Mouse (Mus musculus): ENCODE data around the gene Mrps16. TPM values are rescaled to one million over a fixed set of nuclear protein-coding genes. Genes with fewer than 3 reads are reported as not detected.

Mrps16 gene
- polyA plus RNA-seq, 1 experiment from 2014 or later, result 72.5 TPM

DNA sequence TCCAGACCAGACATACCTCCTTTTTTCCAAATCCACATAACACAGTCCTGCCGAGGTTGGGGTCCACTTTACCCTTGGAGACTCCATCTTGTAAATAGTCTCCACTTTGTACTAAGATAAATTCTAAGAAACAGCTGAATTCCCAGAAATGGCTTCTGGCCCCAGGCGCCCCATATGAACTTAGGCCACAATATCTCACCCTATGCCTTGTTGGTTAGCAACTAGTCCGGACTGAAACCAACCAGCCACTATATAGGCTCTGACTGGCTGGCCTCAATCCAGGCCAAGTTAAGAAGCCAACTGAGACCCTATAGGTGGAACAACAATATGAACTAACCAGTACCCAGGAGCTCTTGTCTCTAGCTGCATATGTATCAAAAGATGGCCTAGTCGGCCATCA is 1.1 kb downstream of the Mrps16 start:
- H3K27ac ChIP-seq (replicated peaks), result no peak overlapping the region
- H3K36me3 ChIP-seq, result peaks cover 13% of the 10 kb centered on the region
- H3K4me3 ChIP-seq (replicated peaks), result no peak overlapping the region
- H3K4me1 ChIP-seq, result peaks cover 38% of the 10 kb centered on the region
- ATAC-seq (ENCODE audit: low FRiP score), result no peak
- no peaks in the 10 kb centered on the region for H3K9me3 ChIP-seq (replicated peaks)
- H3K27me3 ChIP-seq (replicated peaks), result no peaks in the 10 kb centered on the region
- WGBS, result 87% methylated on average over 4 of the region's 4 CpGs
- no peak overlapping the region; the same call in 1 of the 2 replicates for H3K9ac ChIP-seq (replicated peaks)
- peak overlapping the region; percentile 60 for H3K4me2 ChIP-seq

DNA sequence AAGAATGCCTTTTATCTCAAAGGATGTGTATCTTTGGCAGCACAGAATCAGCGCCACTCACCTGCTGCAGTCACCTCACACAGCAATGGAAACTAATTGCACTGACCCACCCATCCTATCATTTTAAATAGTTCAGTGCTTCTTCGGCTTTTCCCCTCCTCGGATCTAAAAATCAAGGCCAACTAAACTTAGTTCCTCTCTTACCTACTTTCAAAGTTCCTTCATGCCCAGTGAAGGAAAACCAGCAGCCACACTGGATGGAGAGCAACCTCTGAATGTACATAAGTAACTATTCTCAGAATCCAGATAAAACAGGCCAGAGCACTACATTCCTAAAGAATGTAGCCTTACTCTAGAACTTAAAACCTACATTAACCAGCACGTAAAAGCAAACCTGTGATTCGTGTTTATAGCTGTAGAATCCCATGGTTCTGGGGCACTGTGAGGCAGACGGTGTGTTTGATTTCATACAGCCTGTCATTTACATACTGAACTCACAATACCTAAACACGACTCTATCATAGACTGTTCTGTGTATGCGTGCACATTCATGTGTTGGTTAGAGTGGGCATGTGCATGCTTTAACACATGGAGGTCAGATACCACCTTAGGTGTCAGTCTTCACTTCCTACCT is 3.9 kb downstream of the Mrps16 start:
- Histone ChIP-seq H3K36me3 (peaks cover 27% of the 10 kb centered on the region), H3K4me2 (peak overlapping the region; percentile 74), H3K9ac (replicated peaks) (peak overlapping the region; percentile 72), H3K27ac (replicated peaks) (peak overlapping the region; percentile 87; the same call in 1 of the 2 replicates), H3K4me3 (replicated peaks) (peak overlapping the region; percentile 61), H3K4me1 (peaks cover 58% of the 10 kb centered on the region), H3K9me3 (replicated peaks) (no peaks in the 10 kb centered on the region), H3K27me3 (replicated peaks) (no peaks in the 10 kb centered on the region)
- no peak for ATAC-seq (ENCODE audit: low FRiP score)
- 88% methylated on average over 8 of the region's 8 CpGs for WGBS

DNA sequence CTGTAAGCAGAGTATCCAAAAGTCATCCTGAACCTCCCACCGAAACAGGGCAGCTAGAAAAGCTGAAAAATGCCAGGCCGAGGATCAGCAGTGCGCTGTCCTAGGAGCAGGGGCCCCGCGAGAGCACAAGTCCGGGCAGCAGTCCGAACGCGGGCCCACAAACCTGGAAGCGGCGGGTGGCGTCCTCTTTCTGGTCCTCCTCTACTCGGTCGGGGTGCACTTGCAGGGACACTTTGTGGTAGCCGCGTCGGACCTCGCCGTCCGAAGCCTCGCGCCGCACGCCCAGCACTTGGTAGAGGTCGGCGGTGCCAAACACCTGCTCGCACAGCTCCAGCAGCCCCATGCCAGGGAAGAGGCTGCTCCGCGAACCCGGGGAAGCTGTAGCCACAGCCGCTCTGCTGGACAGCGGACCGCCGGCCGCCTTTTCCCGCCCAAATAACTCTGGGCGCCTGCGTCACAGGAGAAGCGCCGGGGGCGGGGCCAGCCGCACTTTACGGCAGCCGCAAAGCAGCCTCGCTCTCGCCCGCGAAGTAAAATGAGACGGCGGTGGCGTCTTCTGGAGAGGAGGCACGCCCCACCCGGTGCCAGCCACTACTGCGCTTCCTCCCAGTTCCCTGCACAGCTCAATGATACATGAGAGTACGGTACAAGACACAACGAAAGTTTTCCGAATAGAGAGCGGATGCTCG is 4.8 kb downstream of the Mrps16 start, which contains the start of gene Dnajc9:
TSS of gene Dnajc9 (minus strand) at position 470 of the 689 bp plus-strand sequence.
- ATAC-seq (ENCODE audit: low FRiP score), result peak; percentile 73
- WGBS, result under 1% methylated on average over 59 of the region's 59 CpGs

DNA sequence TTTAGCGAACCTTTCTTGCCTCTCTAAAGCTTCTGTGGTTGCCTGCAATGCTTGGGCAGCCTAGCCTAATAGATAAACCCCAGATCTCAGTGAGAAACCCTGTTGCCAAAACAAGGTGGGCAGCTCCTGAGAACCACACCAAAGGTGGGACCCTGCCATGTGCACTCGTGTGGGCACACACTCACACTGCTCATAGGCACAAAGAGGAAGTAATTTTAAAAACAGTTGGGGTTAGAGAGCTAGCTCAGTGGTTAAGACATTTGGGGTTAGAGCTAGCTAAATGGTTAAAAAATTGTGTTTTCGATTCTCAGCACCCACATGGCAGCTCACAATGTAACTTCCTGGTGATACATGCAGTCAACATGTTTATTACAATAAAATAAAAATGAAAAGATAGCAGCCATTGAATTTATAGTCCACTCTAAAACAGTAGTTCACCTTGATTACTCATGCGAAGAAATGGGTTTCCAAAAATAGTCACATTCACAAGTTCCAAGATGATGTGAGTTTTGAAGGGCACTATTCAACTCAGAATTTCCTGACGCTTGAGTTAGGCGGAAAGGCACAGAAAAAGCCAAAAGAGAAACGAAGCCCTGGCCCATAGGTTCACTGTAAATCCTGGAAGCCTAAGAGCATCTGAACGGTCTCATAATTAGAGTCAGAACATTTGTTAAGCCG is 13.5 kb downstream of the Mrps16 start:
- H3K36me3 ChIP-seq, result peaks cover 72% of the 10 kb centered on the region
- no peaks in the 10 kb centered on the region for H3K4me1 ChIP-seq
- H3K9ac ChIP-seq (replicated peaks), result no peak overlapping the region
- no peaks in the 10 kb centered on the region for H3K27me3 ChIP-seq (replicated peaks)
- WGBS, result 92% methylated on average over 9 of the region's 9 CpGs
- H3K27ac ChIP-seq (replicated peaks), result no peak overlapping the region
- no peaks in the 10 kb centered on the region for H3K9me3 ChIP-seq (replicated peaks)
- no peak for ATAC-seq (ENCODE audit: low FRiP score)
- H3K4me3 ChIP-seq (replicated peaks), result no peak overlapping the region
- no peak overlapping the region for H3K4me2 ChIP-seq

More for the DNA sequence above, 4.8 kb downstream of the Mrps16 start, which contains the start of gene Dnajc9:
- Histone ChIP-seq H3K4me2 (peak within 1 kb of the TSS; percentile 74), H3K4me1 (peaks cover 50% of the 10 kb centered on the region), H3K9ac (replicated peaks) (peak within 1 kb of the TSS; percentile 72), H3K4me3 (replicated peaks) (peak within 1 kb of the TSS; percentile 61), H3K27me3 (replicated peaks) (no peaks in the 10 kb centered on the region), H3K36me3 (peaks cover 34% of the 10 kb centered on the region), H3K9me3 (replicated peaks) (no peaks in the 10 kb centered on the region), H3K27ac (replicated peaks) (peak within 1 kb of the TSS; percentile 87)

DNA sequence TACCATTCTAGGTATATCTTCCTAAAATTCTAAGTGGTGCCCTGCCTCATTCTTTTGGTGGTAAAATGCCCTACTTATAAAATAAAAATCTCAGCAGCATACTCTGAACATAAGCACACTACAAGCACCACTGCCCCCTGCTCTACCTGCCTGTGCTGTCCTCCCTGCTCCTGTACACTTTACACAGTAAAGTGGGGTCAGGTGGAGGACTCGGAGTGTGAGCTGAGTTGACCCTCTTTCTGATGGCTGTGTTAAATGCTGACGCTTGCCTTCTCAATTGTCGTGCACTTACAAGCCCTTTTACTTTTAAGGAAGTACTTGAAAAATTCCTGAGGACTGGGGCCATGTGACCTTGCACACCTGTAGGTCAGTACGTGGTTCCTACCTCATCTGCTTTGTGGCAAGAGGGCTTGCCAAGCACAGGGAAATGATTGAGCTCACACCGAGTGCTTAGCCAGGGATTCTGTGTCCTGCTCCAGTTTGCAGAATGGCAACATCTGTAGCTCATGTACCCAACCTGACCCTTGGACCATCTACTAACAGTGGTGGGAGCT is 14.3 kb downstream of the Mrps16 start:
- 94% methylated on average over 5 of the region's 5 CpGs for WGBS
- H3K9me3 ChIP-seq (replicated peaks), result no peaks in the 10 kb centered on the region
- H3K4me1 ChIP-seq, result no peaks in the 10 kb centered on the region
- ATAC-seq (ENCODE audit: low FRiP score), result no peak
- H3K27me3 ChIP-seq (replicated peaks), result no peaks in the 10 kb centered on the region
- no peak overlapping the region for H3K27ac ChIP-seq (replicated peaks)
- H3K9ac ChIP-seq (replicated peaks), result no peak overlapping the region
- peaks cover 71% of the 10 kb centered on the region for H3K36me3 ChIP-seq
- no peak overlapping the region for H3K4me3 ChIP-seq (replicated peaks)
- no peak overlapping the region for H3K4me2 ChIP-seq

DNA sequence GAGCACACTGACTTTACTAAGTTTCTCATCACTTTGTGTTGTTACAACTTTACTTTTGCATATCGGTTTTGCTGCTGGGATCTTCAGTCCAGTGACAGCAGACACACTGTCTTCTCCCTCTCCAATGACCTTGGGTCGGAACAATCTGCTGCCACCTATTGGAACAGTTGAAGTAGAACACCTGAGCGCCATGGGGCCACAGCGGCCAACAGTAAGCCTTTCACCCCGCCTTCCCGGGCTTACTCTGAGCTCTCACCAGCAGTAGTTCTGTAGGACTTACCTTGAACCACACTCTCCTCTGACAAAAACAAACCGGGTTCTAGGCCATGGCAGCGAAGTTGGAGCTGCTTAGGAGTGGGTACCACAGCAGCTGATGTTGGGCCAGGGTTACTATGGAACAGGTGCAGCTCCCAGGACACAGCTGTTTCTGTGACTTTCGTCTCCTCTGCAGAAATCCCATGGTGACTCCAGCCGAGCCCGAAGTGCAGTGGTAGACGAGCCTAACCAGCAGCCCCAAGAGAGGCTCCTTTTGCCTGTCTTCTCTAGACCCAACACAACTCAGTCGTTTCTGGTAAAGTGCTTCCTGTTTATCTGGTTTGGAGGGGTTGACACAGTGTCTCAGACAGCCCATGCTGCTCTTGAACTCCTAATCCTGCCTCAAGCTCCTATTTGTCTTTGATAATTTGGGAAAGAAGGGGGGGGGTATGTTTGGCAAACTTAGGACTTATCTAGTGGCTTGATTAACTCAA is 14.9 kb downstream of the Mrps16 start:
- Histone ChIP-seq H3K4me3 (replicated peaks) (no peak overlapping the region), H3K27me3 (replicated peaks) (no peaks in the 10 kb centered on the region), H3K9me3 (replicated peaks) (no peaks in the 10 kb centered on the region), H3K9ac (replicated peaks) (no peak overlapping the region), H3K4me2 (no peak overlapping the region), H3K27ac (replicated peaks) (no peak overlapping the region), H3K4me1 (no peaks in the 10 kb centered on the region), H3K36me3 (peaks cover 71% of the 10 kb centered on the region)
- WGBS, result 43% methylated on average over 13 of the region's 13 CpGs
- no peak; the same call in 1 of the 2 replicates for ATAC-seq (ENCODE audit: low FRiP score)

DNA sequence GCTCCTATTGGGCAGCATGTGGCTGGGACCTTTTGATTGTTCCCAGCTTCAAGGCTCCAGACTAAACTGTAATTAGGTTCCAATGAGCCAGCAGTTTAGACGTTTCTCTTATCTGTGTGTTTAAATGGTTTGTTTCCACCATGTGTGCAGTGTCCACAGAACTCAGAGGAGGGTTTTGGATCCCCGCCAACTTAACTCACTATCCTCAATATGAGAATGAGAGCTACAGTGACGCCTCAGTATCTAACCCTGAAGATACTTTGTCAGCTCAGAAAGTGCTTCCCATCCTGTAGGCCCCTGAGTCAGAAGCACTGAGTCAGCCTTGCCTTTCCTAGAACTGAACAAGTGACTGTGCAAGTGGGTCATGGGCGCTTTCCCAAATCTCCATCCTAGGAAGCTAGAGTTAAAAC is 16.3 kb downstream of the Mrps16 start:
- Histone ChIP-seq H3K27ac (replicated peaks) (no peak overlapping the region), H3K9me3 (replicated peaks) (no peaks in the 10 kb centered on the region), H3K4me3 (replicated peaks) (no peak overlapping the region), H3K9ac (replicated peaks) (no peak overlapping the region), H3K4me1 (no peaks in the 10 kb centered on the region), H3K27me3 (replicated peaks) (no peaks in the 10 kb centered on the region), H3K36me3 (peaks cover 69% of the 10 kb centered on the region), H3K4me2 (no peak overlapping the region)
- 82% methylated on average over 4 of the region's 4 CpGs for WGBS
- no peak for ATAC-seq (ENCODE audit: low FRiP score)

DNA sequence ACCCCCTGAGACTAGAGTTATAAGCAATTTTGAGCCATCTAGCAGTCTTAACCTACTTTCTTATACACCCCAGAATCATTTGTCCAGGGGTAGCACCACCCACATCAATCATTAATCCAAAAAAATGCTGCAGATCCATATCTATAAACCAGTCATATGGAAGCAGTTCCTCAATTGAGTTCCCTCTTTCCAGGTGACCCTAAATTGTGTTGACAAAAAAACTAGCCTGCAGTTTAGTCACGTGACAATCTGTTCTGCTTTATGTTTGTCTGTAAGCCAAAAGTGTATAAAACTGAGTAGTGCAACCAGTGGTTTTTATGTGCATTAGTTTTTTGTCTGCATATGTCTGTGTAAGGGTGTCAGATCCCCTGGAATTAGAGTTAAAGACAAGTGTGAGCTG is 21.6 kb downstream of the Mrps16 start:
- Histone ChIP-seq H3K4me2 (no peak overlapping the region), H3K9me3 (replicated peaks) (no peaks in the 10 kb centered on the region), H3K4me1 (no peaks in the 10 kb centered on the region), H3K9ac (replicated peaks) (no peak overlapping the region), H3K27me3 (replicated peaks) (no peaks in the 10 kb centered on the region), H3K4me3 (replicated peaks) (no peak overlapping the region), H3K27ac (replicated peaks) (no peak overlapping the region), H3K36me3 (peaks cover 67% of the 10 kb centered on the region)
- WGBS, result 93% methylated on average over 1 of the region's 1 CpGs
- no peak for ATAC-seq (ENCODE audit: low FRiP score)

DNA sequence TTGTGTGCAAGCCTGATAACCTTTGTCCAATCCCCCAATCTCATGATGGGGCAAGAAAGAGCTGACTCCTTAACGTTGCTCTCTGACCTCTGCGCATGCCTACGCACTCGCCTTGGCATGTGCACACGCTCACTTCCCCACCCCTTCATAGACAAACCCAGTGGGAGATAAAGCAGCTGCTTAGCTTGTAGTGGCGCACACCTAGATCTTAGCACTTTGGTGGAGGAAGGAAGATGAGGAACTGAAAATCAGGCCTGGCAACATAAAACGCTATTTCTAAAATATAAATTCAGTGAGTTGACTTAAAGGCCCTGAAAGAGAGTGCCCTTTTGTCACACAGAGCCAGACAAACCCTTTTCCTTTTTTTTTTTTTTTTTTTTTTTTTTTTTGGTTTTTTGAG is 22.6 kb downstream of the Mrps16 start:
- H3K4me1 ChIP-seq, result no peaks in the 10 kb centered on the region

DNA sequence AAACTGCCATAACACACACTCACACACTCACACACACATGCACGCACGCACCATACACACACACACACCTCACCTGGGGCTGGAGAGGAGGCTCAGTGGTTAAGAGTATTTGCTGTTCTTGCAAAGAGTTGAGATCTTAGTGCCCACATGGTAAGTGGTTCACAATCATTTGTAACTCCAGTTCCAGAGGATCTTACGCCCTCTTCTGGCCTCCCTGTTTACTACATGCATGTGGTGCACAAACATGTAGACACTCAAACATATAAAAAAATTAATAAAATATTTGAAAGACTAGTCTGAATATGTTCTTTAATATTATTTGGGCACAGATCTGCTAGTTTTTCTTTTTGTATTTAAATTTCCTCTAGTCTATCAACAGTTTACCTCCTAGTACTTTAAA is 25.2 kb downstream of the Mrps16 start:
- ATAC-seq (ENCODE audit: low FRiP score), result no peak
- WGBS, result 97% methylated on average over 3 of the region's 3 CpGs
- Histone ChIP-seq H3K4me3 (replicated peaks) (no peak overlapping the region), H3K4me1 (no peaks in the 10 kb centered on the region), H3K27me3 (replicated peaks) (no peaks in the 10 kb centered on the region), H3K9me3 (replicated peaks) (no peaks in the 10 kb centered on the region), H3K4me2 (no peak overlapping the region), H3K9ac (replicated peaks) (no peak overlapping the region), H3K36me3 (peaks cover 69% of the 10 kb centered on the region), H3K27ac (replicated peaks) (no peak overlapping the region)

More for the DNA sequence above, 22.6 kb downstream of the Mrps16 start:
- H3K27me3 ChIP-seq (replicated peaks), result no peaks in the 10 kb centered on the region
- no peak overlapping the region for H3K4me2 ChIP-seq
- H3K27ac ChIP-seq (replicated peaks), result no peak overlapping the region
- no peaks in the 10 kb centered on the region for H3K9me3 ChIP-seq (replicated peaks)
- WGBS, result 91% methylated on average over 7 of the region's 7 CpGs
- no peak for ATAC-seq (ENCODE audit: low FRiP score)
- H3K36me3 ChIP-seq, result peaks cover 65% of the 10 kb centered on the region
- H3K9ac ChIP-seq (replicated peaks), result no peak overlapping the region
- H3K4me3 ChIP-seq (replicated peaks), result no peak overlapping the region

DNA sequence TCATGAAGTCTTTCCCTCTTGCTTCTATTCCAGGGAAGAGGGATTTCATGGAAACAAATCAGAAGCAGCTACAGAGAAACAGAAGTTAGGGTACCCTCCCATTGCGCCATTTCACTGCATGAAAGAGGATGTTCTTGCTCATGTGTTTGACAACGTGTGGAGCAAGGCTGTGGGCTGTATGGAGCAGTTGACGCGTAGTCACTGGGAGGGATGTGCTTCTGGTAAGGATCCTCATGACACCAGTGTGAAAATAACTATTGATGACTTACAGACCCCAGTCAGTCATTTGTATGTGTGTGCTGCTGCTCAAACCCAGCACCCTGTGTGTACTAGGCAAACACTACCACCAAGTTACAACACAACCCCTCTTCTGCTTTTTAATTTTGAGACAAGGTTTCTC is 30.2 kb downstream of the Mrps16 start:
- no peak overlapping the region for H3K4me2 ChIP-seq
- no peak overlapping the region for H3K9ac ChIP-seq (replicated peaks)
- H3K27me3 ChIP-seq (replicated peaks), result no peaks in the 10 kb centered on the region
- no peak for ATAC-seq (ENCODE audit: low FRiP score)
- no peak overlapping the region for H3K27ac ChIP-seq (replicated peaks)
- WGBS, result 95% methylated on average over 4 of the region's 4 CpGs
- no peaks in the 10 kb centered on the region for H3K9me3 ChIP-seq (replicated peaks)
- H3K36me3 ChIP-seq, result peaks cover 74% of the 10 kb centered on the region
- H3K4me3 ChIP-seq (replicated peaks), result no peak overlapping the region
- no peaks in the 10 kb centered on the region for H3K4me1 ChIP-seq
